Mouse (Mus musculus) stomach, embryonic 16.5 days (tissue): ENCODE results near the gene Fsip1. TPM values are rescaled to one million over a fixed set of nuclear protein-coding genes. Genes with fewer than 3 reads are reported as not detected.

Experiments
- ATAC-seq: fragments of 200-750 bp; cut with Nextera tagmentation; 2 replicates; pipeline ENCODE4 v1.8.0; 2017; ENCODE audit warnings: moderate number of reproducible peaks, moderate TSS enrichment; ENCODE audit not compliant: insufficient read depth, low FRiP score
- H3K27ac ChIP-seq: fragments of 300-500 bp; sonication (generic); 2 replicates; pipeline ENCODE4 v1.5.1; 2014; ENCODE audit warnings: low read length
- H3K27me3 ChIP-seq: fragments of 300-500 bp; sonication (generic); 2 replicates; pipeline ENCODE4 v1.6.1; 2014; ENCODE audit warnings: low read length, control low read depth, mixed read lengths; ENCODE audit not compliant: control insufficient read depth, insufficient read depth
- H3K36me3 ChIP-seq: fragments of 300-500 bp; sonication (generic); 2 replicates; pipeline ENCODE4 v1.6.1; 2014; ENCODE audit warnings: low read length; ENCODE audit not compliant: control insufficient read depth, insufficient read depth
- H3K4me1 ChIP-seq: fragments of 300-500 bp; sonication (generic); 2 replicates; pipeline ENCODE4 v1.6.1; 2014; ENCODE audit warnings: low read length, control low read depth, mixed read lengths; ENCODE audit not compliant: control insufficient read depth, insufficient read depth
- H3K4me2 ChIP-seq: fragments of 300-500 bp; sonication (generic); 2 replicates; pipeline ENCODE4 v1.6.1; 2014; ENCODE audit warnings: low read depth, low read length, mixed read lengths
- H3K4me3 ChIP-seq: fragments of 300-500 bp; sonication (generic); replicated peaks from 2 replicates; pipeline ENCODE4 v1.5.1; 2014; ENCODE audit warnings: mild to moderate bottlenecking, low read length
- H3K9ac ChIP-seq: fragments of 300-500 bp; sonication (generic); 2 replicates; pipeline ENCODE4 v1.6.1; 2014; ENCODE audit warnings: low read length
- H3K9me3 ChIP-seq: fragments of 300-500 bp; sonication (generic); replicated peaks from 2 replicates; pipeline ENCODE4 v1.6.1; 2016; ENCODE audit warnings: low read length, control low read depth; ENCODE audit not compliant: control insufficient read depth
- WGBS: fragments of 180-500 bp; shearing (Covaris S2); extraction: QIAGEN DNeasy Blood & Tissue Kit; methylation state at CpG from one replicate; pipeline ENCODE4 v1.1.7; 2014; 5-methylcytosine and 5-hydroxymethylcytosine counted together
- polyA plus RNA-seq: library from polyadenylated mRNA; unstranded; fragments of >200 nt; fragmentation: Nextera tagmentation; extraction: Ambion mirVana; gene quantifications from 2 replicates; pipeline ENCODE4 v1.2.1, GENCODE M21; 2015

Fsip1 gene
- polyA plus RNA-seq, 1 experiment from 2014 or later: 0.31 TPM

GRCm38 (mm10) chr2:118174558-118175383, 82.0 kb downstream of the Fsip1 start:
- Histone ChIP-seq H3K4me3 (no peak overlapping the region), H3K36me3 (no peaks in the 10 kb centered on the region), H3K4me1 (0 out of 2 replicates have a peak, but pooled peaks cover 2% of the 10 kb centered on the region), H3K27me3 (no peaks in the 10 kb centered on the region), H3K4me2 (no peak overlapping the region), H3K9me3 (peaks cover 3% of the 10 kb centered on the region; the same call in 1 of the 2 replicates), H3K9ac (no peak overlapping the region), H3K27ac (no peak overlapping the region)
- ATAC-seq: no peak
- 65% methylated on average over 10 of the region's 10 CpGs for WGBS

- ATAC-seq: no peak
- Histone ChIP-seq H3K4me3 (no peak overlapping the region), H3K4me1 (no peaks in the 10 kb centered on the region), H3K27ac (no peak overlapping the region), H3K36me3 (no peaks in the 10 kb centered on the region), H3K4me2 (no peak overlapping the region), H3K27me3 (no peaks in the 10 kb centered on the region), H3K9me3 (peaks cover 3% of the 10 kb centered on the region; the same call in 1 of the 2 replicates), H3K9ac (no peak overlapping the region)
- 54% methylated on average over 1 of the region's 1 CpGs for WGBS
Measured at GRCm38 (mm10) chr2:118168225-118168624, 88.5 kb downstream of the Fsip1 start.

- Histone ChIP-seq H3K27me3 (no peaks in the 10 kb centered on the region), H3K4me3 (no peak overlapping the region), H3K9ac (no peak overlapping the region), H3K36me3 (no peaks in the 10 kb centered on the region), H3K4me1 (no peaks in the 10 kb centered on the region), H3K4me2 (no peak overlapping the region), H3K27ac (no peak overlapping the region), H3K9me3 (peaks cover 3% of the 10 kb centered on the region; the same call in 1 of the 2 replicates)
- ATAC-seq: no peak
- WGBS: 71% methylated on average over 4 of the region's 4 CpGs
Measured at GRCm38 (mm10) chr2:118167731-118168130, 89.0 kb downstream of the Fsip1 start.

GRCm38 (mm10) chr2:118165691-118166090, 91.1 kb downstream of the Fsip1 start:
- H3K27ac ChIP-seq: no peak overlapping the region
- H3K4me1 ChIP-seq: no peaks in the 10 kb centered on the region; the same call in 1 of the 2 replicates
- ATAC-seq: no peak
- H3K9ac ChIP-seq: no peak overlapping the region
- H3K4me3 ChIP-seq: no peak overlapping the region
- no peaks in the 10 kb centered on the region for H3K27me3 ChIP-seq
- no peak overlapping the region for H3K4me2 ChIP-seq
- peaks cover 3% of the 10 kb centered on the region; the same call in 1 of the 2 replicates for H3K9me3 ChIP-seq
- no peaks in the 10 kb centered on the region for H3K36me3 ChIP-seq
- 93% methylated on average over 2 of the region's 2 CpGs for WGBS

- ATAC-seq: no peak
Measured at GRCm38 (mm10) chr2:118164137-118164536, 92.6 kb downstream of the Fsip1 start.

GRCm38 (mm10) chr2:118162486-118162885, 94.3 kb downstream of the Fsip1 start:
- Histone ChIP-seq H3K4me3 (no peak overlapping the region), H3K4me1 (peaks cover 14% of the 10 kb centered on the region; the same call in 1 of the 2 replicates), H3K36me3 (no peaks in the 10 kb centered on the region), H3K27me3 (no peaks in the 10 kb centered on the region), H3K27ac (no peak overlapping the region), H3K4me2 (no peak overlapping the region), H3K9me3 (no peaks in the 10 kb centered on the region), H3K9ac (no peak overlapping the region)
- WGBS: 45% methylated on average over 5 of the region's 5 CpGs
- no peak for ATAC-seq

More at GRCm38 (mm10) chr2:118164137-118164536, 92.6 kb downstream of the Fsip1 start:
- Histone ChIP-seq H3K27ac (no peak overlapping the region), H3K4me1 (peaks cover 11% of the 10 kb centered on the region; the same call in 1 of the 2 replicates), H3K9me3 (no peaks in the 10 kb centered on the region), H3K9ac (no peak overlapping the region), H3K4me3 (no peak overlapping the region), H3K4me2 (no peak overlapping the region), H3K27me3 (no peaks in the 10 kb centered on the region), H3K36me3 (no peaks in the 10 kb centered on the region)
- 84% methylated on average over 6 of the region's 6 CpGs for WGBS

- Histone ChIP-seq H3K4me1 (peaks cover 14% of the 10 kb centered on the region; the same call in 1 of the 2 replicates), H3K27ac (peak overlapping the region; percentile 48; the same call in 1 of the 2 replicates), H3K9me3 (no peaks in the 10 kb centered on the region), H3K4me3 (no peak overlapping the region), H3K27me3 (no peaks in the 10 kb centered on the region), H3K9ac (no peak overlapping the region), H3K36me3 (no peaks in the 10 kb centered on the region), H3K4me2 (no peak overlapping the region)
- WGBS: 66% methylated on average over 2 of the region's 2 CpGs
- ATAC-seq: no peak
Measured at GRCm38 (mm10) chr2:118160991-118161390, 95.8 kb downstream of the Fsip1 start.

- Histone ChIP-seq H3K36me3 (no peaks in the 10 kb centered on the region), H3K4me1 (peaks cover 14% of the 10 kb centered on the region; the same call in 1 of the 2 replicates), H3K9ac (no peak overlapping the region), H3K9me3 (no peaks in the 10 kb centered on the region), H3K4me2 (no peak overlapping the region), H3K27me3 (no peaks in the 10 kb centered on the region), H3K27ac (peak overlapping the region; percentile 48), H3K4me3 (no peak overlapping the region)
- 17% methylated on average over 6 of the region's 6 CpGs for WGBS
- peak; percentile 37; the same call in 1 of the 2 replicates for ATAC-seq
Measured at GRCm38 (mm10) chr2:118160547-118160946, 96.2 kb downstream of the Fsip1 start.

GRCm38 (mm10) chr2:118159126-118159525, 97.6 kb downstream of the Fsip1 start:
- no peak overlapping the region for H3K4me3 ChIP-seq
- H3K9ac ChIP-seq: no peak overlapping the region
- peaks cover 14% of the 10 kb centered on the region; the same call in 1 of the 2 replicates for H3K4me1 ChIP-seq
- no peaks in the 10 kb centered on the region for H3K36me3 ChIP-seq
- 52% methylated on average over 6 of the region's 6 CpGs for WGBS
- no peak overlapping the region for H3K4me2 ChIP-seq
- peak overlapping the region; percentile 44; the same call in 1 of the 2 replicates for H3K27ac ChIP-seq
- H3K27me3 ChIP-seq: no peaks in the 10 kb centered on the region
- no peaks in the 10 kb centered on the region for H3K9me3 ChIP-seq
- no peak for ATAC-seq
